Mouse (Mus musculus): ENCODE data around the gene Ncoa4.
"Not testable (repeated sequence)": the region's sequence is repeated elsewhere in the genome, so short reads cannot be mapped to it uniquely, and the experiment has no call there.

Gene Ncoa4

DNA sequence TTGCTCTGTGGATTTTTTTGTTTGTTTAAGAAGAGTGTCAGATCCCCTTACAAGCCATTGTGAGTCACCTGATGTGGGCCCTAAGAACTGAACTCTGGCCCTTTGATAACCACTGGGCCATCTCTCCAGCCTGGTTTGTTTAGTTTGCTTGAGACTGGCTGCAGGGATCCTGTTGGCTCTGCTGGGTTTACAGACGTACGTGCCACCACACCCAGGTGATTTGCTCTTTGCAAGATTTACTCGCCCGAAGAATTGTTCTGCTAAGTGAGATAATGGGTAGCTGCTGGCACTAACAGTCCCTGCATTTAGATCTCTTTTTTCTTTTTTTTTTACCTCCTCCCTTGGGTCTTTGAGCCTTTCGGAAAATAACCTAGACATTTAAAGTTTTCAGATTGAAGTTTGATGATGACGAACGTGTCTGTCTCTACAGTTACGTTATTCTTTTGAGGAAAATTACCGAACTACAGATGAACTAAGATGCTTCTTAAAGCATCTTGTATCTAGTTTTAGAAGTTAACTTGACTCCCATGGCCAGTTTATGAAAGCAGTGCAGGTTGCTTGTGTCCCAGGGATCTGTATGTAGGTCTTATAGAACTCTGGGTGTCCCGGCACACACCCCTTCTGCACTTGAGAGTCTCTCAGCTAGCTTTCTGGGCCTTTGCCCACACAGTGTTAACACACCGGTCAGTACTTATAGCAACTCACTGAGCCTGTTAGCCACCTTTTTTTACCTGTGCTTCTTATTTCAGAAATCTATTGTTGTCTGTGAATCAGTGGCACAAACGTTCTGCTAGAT lies 1.6 kb downstream of the Ncoa4 start:
- no peak for DNase-seq (ENCODE audit: low spot score)

- DNase-seq (ENCODE audit: low spot score) = no peak
Measured at GRCm38 (mm10) chr14:32162231-32162630, 2.6 kb downstream of the Ncoa4 start.

- DNase-seq (ENCODE audit: low spot score) = no peak
Measured at GRCm38 (mm10) chr14:32163203-32163888, 3.7 kb downstream of the Ncoa4 start.

- DNase-seq (ENCODE audit: low spot score) = no peak
Measured at GRCm38 (mm10) chr14:32164173-32165051, 4.7 kb downstream of the Ncoa4 start.

DNA sequence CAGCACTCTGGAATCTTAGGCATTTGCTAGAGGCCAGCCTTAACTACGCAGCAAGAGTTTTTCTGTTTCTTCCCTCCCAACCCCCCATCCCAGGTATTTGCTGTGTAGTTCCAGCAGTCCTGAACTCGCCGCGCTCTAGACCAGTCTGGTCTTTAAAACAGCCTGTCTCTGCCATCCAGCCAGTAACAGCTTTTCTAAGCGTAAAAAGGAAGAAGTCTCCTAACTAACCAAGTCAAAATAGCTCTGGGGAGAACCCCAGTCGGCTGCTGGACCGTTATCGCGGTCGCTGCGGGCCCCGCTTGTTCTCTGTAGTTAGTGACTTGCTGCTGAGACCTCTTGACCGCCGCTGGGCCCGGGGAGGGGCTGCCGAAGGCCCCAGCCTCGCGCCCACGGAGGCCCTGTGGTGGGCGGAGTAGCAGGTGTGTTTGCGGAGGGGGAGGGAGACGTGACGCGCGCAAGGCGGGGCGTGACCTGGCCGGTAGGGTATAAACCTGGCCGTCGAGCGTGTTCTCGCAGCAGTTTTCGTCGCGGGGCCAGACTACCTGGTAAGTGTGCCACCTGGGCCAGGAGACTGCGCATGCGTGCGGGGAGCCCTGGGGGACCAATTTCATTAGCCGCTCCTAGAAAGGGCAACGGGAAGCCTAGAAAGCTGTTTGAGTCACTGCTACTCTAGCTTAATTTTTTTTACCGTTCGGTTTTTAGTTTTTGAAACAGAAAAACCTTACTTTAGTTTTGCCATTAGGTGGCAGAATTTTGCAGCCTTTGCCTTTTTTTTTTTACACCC lies 5.8 kb downstream of the Ncoa4 start:
- peak; percentile 14 for DNase-seq (ENCODE audit: low spot score)

DNA sequence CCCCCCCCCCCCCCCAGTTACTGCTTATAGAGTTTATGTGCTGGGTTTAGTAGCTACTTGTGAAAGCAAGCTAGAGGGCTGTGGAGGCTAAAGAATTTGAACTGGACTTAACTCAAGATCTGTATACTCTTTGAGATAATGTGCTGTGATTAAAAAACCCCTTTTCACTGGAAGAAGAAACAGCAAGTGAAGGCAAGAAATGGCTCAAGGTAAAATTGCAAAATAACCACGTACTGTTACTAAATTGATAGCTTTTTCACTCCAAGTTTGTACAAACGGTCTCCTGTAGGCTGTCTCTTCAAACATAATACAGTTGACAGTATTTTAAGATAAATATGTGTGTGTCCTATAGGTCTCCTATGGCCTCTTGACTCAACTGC lies 6.4 kb downstream of the Ncoa4 start:
- no peak for DNase-seq (ENCODE audit: low spot score)

- no peak for DNase-seq (ENCODE audit: low spot score)
Measured at GRCm38 (mm10) chr14:32166840-32167239, 7.2 kb downstream of the Ncoa4 start.

- DNase-seq (ENCODE audit: low spot score) = no peak
Measured at GRCm38 (mm10) chr14:32167326-32167725, 7.7 kb downstream of the Ncoa4 start.

DNA sequence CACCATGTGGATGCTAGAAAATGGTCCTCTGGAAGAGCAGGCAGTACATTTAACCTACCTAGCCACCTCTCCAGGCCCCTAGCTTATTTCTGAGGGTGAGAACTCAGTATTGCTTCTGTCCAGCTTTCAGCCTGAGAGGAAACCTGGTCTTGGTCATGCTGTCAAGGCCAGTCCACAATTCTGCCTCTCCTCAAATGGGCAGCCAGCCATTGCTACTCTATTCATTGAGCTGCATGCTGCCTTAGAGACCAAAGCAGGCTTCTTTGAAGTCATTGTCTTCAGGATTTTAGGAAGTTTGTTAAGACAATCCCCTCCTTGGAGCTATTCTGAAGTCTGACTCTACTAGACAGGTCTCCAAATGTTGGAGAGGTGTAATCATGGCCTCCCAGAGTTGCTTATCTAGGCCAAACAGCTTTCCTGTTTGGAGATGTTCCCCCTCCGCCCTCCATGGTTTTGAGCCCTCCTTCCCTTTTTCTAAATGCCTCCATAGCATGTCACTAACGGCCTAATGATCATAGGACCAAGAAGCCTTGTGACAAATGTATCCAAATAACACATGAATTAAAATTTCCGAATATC lies 9.1 kb downstream of the Ncoa4 start:
- no peak for DNase-seq (ENCODE audit: low spot score)

- no peak for DNase-seq (ENCODE audit: low spot score)
Measured at GRCm38 (mm10) chr14:32170137-32170536, 10.5 kb downstream of the Ncoa4 start.

DNA sequence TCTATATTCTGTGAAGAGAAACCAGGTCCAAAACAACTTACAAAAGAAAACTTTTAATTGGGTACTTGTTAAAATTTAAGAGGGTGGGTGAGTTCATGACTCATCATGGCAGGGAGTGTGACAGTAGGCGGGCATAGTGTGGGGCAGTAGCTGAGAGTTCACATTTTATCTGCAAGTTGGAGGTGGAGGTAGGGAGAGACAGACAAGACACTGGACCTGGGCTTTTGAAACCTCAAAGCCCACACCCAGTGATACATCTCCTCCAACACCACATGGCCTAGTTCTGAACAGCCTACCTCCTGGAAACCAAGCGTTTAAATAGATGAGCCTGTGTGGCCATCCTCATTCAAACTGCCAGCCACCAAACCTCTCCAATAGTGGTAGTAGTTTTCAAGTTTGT lies 15.6 kb downstream of the Ncoa4 start:
- DNase-seq (ENCODE audit: low spot score) = no peak

GRCm38 (mm10) chr14:32176590-32176989 lies 16.9 kb downstream of the Ncoa4 start:
- DNase-seq (ENCODE audit: low spot score) = not testable (repeated sequence)

- no peak for DNase-seq (ENCODE audit: low spot score)
Measured at GRCm38 (mm10) chr14:32179393-32180195, 19.9 kb downstream of the Ncoa4 start.

GRCm38 (mm10) chr14:32180861-32181260 lies 21.2 kb downstream of the Ncoa4 start:
- no peak for DNase-seq (ENCODE audit: low spot score)

- no peak for DNase-seq (ENCODE audit: low spot score)
Measured at GRCm38 (mm10) chr14:32183846-32184245, 24.2 kb downstream of the Ncoa4 start.

DNA sequence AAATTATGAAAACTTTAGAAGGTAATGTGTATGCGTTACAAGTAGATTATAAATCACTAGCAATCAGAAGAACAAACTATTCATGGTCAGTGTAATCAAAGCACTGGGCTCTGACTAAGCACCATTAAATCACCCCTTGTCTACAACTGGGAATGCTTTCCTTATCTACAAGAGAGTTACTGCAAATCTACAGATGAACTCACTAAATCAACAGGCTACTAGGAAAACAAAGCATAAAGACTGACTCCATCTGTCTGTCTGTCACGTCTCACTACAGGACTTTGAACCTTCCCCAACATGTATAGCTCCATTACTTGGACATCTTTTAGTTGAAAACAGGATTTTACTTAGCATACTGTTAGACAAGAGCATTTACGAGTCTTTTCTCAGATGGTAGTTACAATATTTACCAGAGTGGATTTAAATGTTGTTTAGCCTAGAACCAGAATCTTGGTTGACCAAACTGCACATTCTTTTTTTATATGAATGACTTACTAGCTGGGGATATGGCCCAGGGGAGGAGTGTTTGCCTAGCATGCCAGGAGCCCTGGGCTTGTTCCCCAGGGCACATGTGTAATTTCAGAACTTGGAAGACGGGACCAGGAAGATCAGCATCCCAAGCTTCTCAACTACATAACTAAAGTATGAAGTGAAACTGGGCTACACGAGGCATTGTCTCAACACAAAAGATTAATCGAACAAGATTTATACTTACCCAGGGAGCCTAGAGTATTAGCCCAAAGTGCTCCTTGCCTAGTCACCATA lies 31.1 kb downstream of the Ncoa4 start:
- no peak for DNase-seq (ENCODE audit: low spot score)

DNA sequence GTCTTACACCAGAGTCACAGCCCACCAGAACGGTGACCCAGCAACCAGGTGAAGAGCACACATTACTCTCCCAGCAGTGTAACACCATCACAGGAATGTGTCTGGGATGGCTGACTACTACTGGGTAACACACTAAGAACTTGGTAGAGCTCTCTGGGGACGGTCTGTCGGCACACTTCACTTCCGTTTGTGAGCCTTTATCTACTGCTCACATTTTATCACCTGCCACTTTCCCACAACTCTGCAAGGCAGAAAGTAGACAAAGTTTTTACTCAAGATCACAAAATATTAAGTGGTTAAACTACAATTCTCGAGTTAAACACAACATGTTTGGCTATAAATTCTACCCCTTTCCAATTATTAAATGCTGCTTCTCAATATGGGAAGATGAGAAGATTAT lies 32.3 kb downstream of the Ncoa4 start:
- DNase-seq (ENCODE audit: low spot score) = no peak

DNA sequence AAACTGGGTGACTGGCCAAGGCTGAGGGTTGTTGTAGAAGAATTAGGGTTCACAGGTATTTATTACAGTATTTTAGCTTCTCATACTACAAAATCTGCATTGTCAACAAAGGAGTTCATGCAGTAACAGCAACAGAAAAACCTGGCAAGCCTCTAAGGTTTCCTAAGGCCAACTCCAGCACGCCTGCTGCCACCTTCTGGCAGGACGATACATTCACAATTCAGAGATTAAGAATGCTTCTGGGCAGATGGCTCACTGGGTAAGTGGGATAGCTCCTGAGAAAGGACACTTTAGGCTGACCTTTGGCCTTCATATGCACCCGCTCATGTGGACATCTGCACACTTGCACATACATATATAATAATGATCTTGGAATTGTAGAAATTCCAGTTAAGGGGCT lies 32.8 kb downstream of the Ncoa4 start:
- peak; percentile 9 for DNase-seq (ENCODE audit: low spot score)

DNA sequence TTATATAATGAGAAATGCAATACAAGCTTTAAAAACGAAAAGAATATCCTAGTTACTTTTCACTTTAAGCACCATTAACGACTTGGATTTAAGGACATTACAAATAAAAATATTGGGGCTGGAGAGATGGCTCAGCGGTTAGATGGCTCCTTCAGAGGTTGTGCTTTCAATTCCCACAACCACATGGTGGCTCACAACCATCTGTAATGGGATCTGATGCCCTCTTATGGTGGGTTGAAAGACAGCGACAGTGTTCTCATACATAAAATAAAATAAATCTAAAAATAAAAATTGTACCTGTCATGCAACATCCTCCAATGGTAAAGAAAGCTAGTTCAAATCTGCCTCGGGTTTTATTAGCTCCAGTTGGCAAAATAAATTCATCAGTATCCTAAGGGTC lies 33.9 kb downstream of the Ncoa4 start:
- DNase-seq (ENCODE audit: low spot score) = not testable (repeated sequence)

GRCm38 (mm10) chr14:32201354-32201753 lies 41.7 kb downstream of the Ncoa4 start:
- no peak for DNase-seq (ENCODE audit: low spot score)

Data from left cerebral cortex, adult 11 months (tissue).